ENCODE assay signal across 15 mouse cellular contexts in the genomic region with DNA sequence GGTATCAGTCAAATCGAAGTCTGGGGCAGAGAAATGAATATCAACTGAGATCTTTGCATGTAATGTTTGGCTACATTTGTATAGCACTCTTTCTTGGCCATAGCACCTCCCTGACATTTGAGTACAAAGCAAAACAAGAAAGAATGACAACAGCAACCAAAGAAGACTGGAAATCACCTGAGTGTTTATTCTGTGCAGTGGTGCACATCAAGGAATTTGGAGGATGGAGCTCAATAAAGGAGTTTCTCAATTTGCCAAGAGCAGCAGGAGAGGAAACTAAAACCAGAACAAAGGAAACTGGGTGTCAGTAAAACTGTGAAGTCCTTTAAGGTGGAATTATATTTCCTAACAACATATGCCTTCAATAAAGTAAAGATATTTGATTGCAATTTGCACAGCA.
"Had no signal": no experiment of that assay in that cellular context is flagged by ENCODE, and none has a peak within 500 bp of the region (broad histone marks: within the 10 kb centered on the region; RNA-seq: fewer than 3 reads in every experiment).

No protein-coding gene starts in this region.

- H3K4me1 ChIP-seq: limb, embryonic 12.5 days; liver, embryonic 13.5 days; lung, embryonic 15.5 days; megakaryocyte, embryonic 14.5 days had no signal

- ATAC-seq: liver, postnatal 0 days; midbrain, embryonic 16.5 days had no signal

- H3K27ac ChIP-seq: layer of hippocampus, adult 2 months; limb, embryonic 12.5 days; liver, embryonic 13.5 days; lung, embryonic 15.5 days; macrophage; midbrain, embryonic 12.5 days had no signal

- H3K36me3 ChIP-seq: limb, embryonic 12.5 days; liver, embryonic 13.5 days; lung, embryonic 15.5 days; midbrain, embryonic 12.5 days had no signal

- H3K9ac ChIP-seq: limb, embryonic 12.5 days; liver, embryonic 13.5 days; liver, postnatal 0 days; lung, embryonic 15.5 days; midbrain, embryonic 12.5 days had no signal

- H3K27me3 ChIP-seq: limb, embryonic 12.5 days; liver, embryonic 13.5 days; lung, embryonic 15.5 days; megakaryocyte, embryonic 14.5 days; midbrain, embryonic 12.5 days had no signal

- H3K4me2 ChIP-seq: limb, embryonic 12.5 days; liver, embryonic 13.5 days; lung, embryonic 15.5 days; midbrain, embryonic 12.5 days had no signal

- DNase-seq: kidney, postnatal 4 days; liver; liver, embryonic 13.5 days; liver, postnatal 0 days; lung, postnatal 14 days; right cerebral cortex, adult 18-20 months; right cerebral cortex, postnatal 25 days; thymus, postnatal 36 days had no signal

- H3K9me3 ChIP-seq: limb, embryonic 12.5 days; liver, embryonic 13.5 days; lung, embryonic 15.5 days; megakaryocyte, embryonic 14.5 days; midbrain, embryonic 12.5 days had no signal

- H3K4me3 ChIP-seq: layer of hippocampus, adult 2 months; limb, embryonic 12.5 days; liver, embryonic 13.5 days; lung, embryonic 15.5 days; megakaryocyte, embryonic 14.5 days; midbrain, embryonic 12.5 days had no signal
